Mouse (Mus musculus) intestine, embryonic 14.5 days (tissue): ENCODE measurements around the gene Tram2. TPM values are rescaled to one million over a fixed set of nuclear protein-coding genes. Genes with fewer than 3 reads are reported as not detected.
A peak's percentile ranks its signal among the peaks of the same experiment; 100 is the strongest.

ENCODE experiments used
- ATAC-seq: fragments of 200-750 bp; cut with Nextera tagmentation; replicated peaks from 2 replicates; pipeline ENCODE4 v1.8.0; 2017; ENCODE audit warnings: low read depth, moderate number of reproducible peaks, moderate TSS enrichment, moderate library complexity; ENCODE audit not compliant: low FRiP score, low TSS enrichment
- DNase-seq: peaks from one replicate; pipeline ENCODE4 v3.0.0-alpha.2; 2018; ENCODE audit warnings: low spot score
- H3K27ac ChIP-seq: fragments of 300-500 bp; sonication (generic); 2 replicates; pipeline ENCODE4 v1.5.1; 2014; ENCODE audit warnings: low read depth, mild to moderate bottlenecking, control low read depth
- H3K27me3 ChIP-seq: fragments of 300-500 bp; sonication (generic); replicated peaks from 2 replicates; pipeline ENCODE4 v1.6.1; 2014; ENCODE audit warnings: low read length, control low read depth; ENCODE audit not compliant: control insufficient read depth, insufficient read depth
- H3K36me3 ChIP-seq: fragments of 300-500 bp; sonication (generic); 2 replicates; pipeline ENCODE4 v1.6.1; 2014; ENCODE audit warnings: low read length, control low read depth; ENCODE audit not compliant: control insufficient read depth, insufficient read depth
- H3K4me1 ChIP-seq: fragments of 300-500 bp; sonication (generic); replicated peaks from 2 replicates; pipeline ENCODE4 v1.6.1; 2014; ENCODE audit warnings: low read length, control low read depth, mixed read lengths; ENCODE audit not compliant: control insufficient read depth, insufficient read depth
- H3K4me2 ChIP-seq: fragments of 300-500 bp; sonication (generic); 2 replicates; pipeline ENCODE4 v1.6.1; 2014; ENCODE audit warnings: low read length
- H3K4me3 ChIP-seq: fragments of 300-500 bp; sonication (generic); 2 replicates; pipeline ENCODE4 v1.5.1; 2014; ENCODE audit warnings: low read depth, low read length, control low read depth, mixed read lengths
- H3K9ac ChIP-seq: fragments of 300-500 bp; sonication (generic); 2 replicates; pipeline ENCODE4 v1.6.1; 2014; ENCODE audit warnings: mild to moderate bottlenecking, low read length
- H3K9me3 ChIP-seq: fragments of 300-500 bp; sonication (generic); 2 replicates; pipeline ENCODE4 v1.6.1; 2016; ENCODE audit warnings: low read length, control low read depth; ENCODE audit not compliant: control insufficient read depth
- WGBS: fragments of 180-500 bp; shearing (Covaris S2); extraction: QIAGEN DNeasy Blood & Tissue Kit; methylation state at CpG from one replicate; pipeline ENCODE4 v1.1.7; 2014; 5-methylcytosine and 5-hydroxymethylcytosine counted together
- polyA plus RNA-seq: library from polyadenylated mRNA; unstranded; fragments of >200 nt; fragmentation: Nextera tagmentation; extraction: Ambion mirVana; gene quantifications from 2 replicates; pipeline ENCODE4 v1.2.1, GENCODE M21; 2014

The Tram2 gene
- 10.4 and 11.6 TPM in 2 replicates for polyA plus RNA-seq

GRCm38 (mm10) chr1:21079217-21079773, at the start of gene Tram2:
Gene Tram2 (minus strand): TSS chr1:21079229.
- no peaks in the 10 kb centered on the region for H3K27me3 ChIP-seq
- peak within 1 kb of the TSS; percentile 95 for H3K27ac ChIP-seq
- peak within 1 kb of the TSS; percentile 58 for H3K4me3 ChIP-seq
- peak within 1 kb of the TSS; percentile 66 for H3K4me2 ChIP-seq
- ATAC-seq, result peak; percentile 95
- under 1% methylated on average over 49 of the region's 52 CpGs for WGBS
- DNase-seq, result peak; percentile 98
- no peaks in the 10 kb centered on the region for H3K9me3 ChIP-seq
- H3K36me3 ChIP-seq, result no peaks in the 10 kb centered on the region
- peak within 1 kb of the TSS; percentile 68 for H3K9ac ChIP-seq
- peaks cover 38% of the 10 kb centered on the region for H3K4me1 ChIP-seq

GRCm38 (mm10) chr1:21124713-21125336, 45.8 kb upstream of the Tram2 start:
- no peak for DNase-seq
- no peak overlapping the region for H3K9ac ChIP-seq
- 0 out of 2 replicates have a peak, but pooled peaks cover 2% of the 10 kb centered on the region for H3K9me3 ChIP-seq
- no peak for ATAC-seq
- H3K27ac ChIP-seq, result no peak overlapping the region
- WGBS, result 73% methylated on average over 14 of the region's 14 CpGs
- H3K4me2 ChIP-seq, result no peak overlapping the region
- no peaks in the 10 kb centered on the region for H3K36me3 ChIP-seq
- H3K4me1 ChIP-seq, result no peaks in the 10 kb centered on the region
- no peaks in the 10 kb centered on the region for H3K27me3 ChIP-seq
- no peak overlapping the region for H3K4me3 ChIP-seq

GRCm38 (mm10) chr1:21103784-21104183, 24.8 kb upstream of the Tram2 start:
- Histone ChIP-seq H3K9ac (no peak overlapping the region), H3K9me3 (no peaks in the 10 kb centered on the region), H3K4me1 (peaks cover 6% of the 10 kb centered on the region; the same call in 1 of the 2 replicates), H3K4me3 (no peak overlapping the region), H3K27me3 (no peaks in the 10 kb centered on the region), H3K27ac (no peak overlapping the region), H3K36me3 (no peaks in the 10 kb centered on the region), H3K4me2 (no peak overlapping the region)
- no peak for ATAC-seq
- DNase-seq, result no peak
- 88% methylated on average over 4 of the region's 4 CpGs for WGBS

DNA sequence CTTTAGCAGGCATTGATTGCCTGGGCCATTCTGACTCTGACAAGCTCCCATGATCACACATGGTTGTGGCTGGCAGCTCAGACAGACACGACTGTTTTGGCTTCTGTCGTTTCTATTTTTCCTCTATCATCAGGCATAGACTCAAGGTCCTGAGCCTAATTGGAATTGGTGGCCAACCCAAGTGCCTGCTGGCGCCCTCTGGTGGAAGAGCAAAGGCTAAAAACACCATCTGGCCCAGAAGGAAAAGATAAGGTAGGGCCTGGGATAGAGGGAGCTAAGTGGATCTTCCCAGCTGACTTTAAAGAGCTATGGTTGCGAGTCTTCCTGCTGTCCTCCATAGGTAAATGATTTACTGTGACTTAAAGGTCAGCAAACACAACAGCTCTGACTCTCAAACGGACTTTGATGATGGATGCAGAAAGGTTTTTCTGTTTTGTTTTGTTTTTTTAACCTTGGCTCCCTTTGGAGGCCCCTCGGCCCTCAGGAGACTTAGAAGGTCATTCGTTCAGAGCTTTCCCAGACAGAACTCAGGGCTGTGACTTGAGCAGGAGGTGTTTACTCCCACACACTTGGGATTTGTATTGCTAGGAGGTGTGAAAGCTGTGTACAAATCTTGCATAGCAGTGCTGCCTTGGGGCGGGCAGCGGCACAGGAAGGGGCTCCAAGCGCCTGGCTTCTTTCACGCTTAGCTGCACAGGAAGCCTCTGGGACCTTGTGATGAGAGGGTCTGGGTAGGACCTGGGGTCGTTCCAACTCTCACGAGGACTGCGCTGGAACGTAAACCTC, 22.4 kb upstream of the Tram2 start:
- Histone ChIP-seq H3K9ac (no peak overlapping the region), H3K9me3 (no peaks in the 10 kb centered on the region), H3K27me3 (no peaks in the 10 kb centered on the region), H3K4me1 (peaks cover 6% of the 10 kb centered on the region; the same call in 1 of the 2 replicates), H3K4me2 (no peak overlapping the region), H3K36me3 (no peaks in the 10 kb centered on the region), H3K27ac (no peak overlapping the region), H3K4me3 (no peak overlapping the region)
- WGBS, result 22% methylated on average over 15 of the region's 15 CpGs
- ATAC-seq, result no peak
- no peak for DNase-seq

DNA sequence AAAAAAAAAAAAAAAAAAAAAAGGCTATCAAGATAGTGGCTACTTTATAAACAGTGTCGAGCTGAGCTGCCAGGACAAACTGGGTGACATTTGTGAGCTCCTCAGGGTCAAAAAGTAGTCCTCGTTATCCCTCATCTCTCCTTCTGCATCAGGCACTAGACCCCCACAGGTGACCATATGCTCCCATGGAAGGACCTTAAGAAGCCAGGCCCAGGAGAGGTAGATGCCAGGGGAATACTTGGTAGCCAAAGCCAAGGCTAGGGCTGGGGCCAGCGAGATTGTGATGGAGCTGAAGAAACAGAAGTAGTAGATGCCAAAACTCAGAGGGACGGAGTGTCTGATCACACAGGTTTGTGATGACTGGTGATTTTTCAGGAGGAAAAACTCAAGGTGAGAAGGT, 21.7 kb upstream of the Tram2 start:
- Histone ChIP-seq H3K4me1 (peaks cover 6% of the 10 kb centered on the region; the same call in 1 of the 2 replicates), H3K27ac (no peak overlapping the region), H3K36me3 (no peaks in the 10 kb centered on the region), H3K9ac (no peak overlapping the region), H3K9me3 (no peaks in the 10 kb centered on the region), H3K27me3 (no peaks in the 10 kb centered on the region), H3K4me2 (no peak overlapping the region), H3K4me3 (no peak overlapping the region)
- no peak for DNase-seq
- ATAC-seq, result no peak
- 76% methylated on average over 4 of the region's 4 CpGs for WGBS

DNA sequence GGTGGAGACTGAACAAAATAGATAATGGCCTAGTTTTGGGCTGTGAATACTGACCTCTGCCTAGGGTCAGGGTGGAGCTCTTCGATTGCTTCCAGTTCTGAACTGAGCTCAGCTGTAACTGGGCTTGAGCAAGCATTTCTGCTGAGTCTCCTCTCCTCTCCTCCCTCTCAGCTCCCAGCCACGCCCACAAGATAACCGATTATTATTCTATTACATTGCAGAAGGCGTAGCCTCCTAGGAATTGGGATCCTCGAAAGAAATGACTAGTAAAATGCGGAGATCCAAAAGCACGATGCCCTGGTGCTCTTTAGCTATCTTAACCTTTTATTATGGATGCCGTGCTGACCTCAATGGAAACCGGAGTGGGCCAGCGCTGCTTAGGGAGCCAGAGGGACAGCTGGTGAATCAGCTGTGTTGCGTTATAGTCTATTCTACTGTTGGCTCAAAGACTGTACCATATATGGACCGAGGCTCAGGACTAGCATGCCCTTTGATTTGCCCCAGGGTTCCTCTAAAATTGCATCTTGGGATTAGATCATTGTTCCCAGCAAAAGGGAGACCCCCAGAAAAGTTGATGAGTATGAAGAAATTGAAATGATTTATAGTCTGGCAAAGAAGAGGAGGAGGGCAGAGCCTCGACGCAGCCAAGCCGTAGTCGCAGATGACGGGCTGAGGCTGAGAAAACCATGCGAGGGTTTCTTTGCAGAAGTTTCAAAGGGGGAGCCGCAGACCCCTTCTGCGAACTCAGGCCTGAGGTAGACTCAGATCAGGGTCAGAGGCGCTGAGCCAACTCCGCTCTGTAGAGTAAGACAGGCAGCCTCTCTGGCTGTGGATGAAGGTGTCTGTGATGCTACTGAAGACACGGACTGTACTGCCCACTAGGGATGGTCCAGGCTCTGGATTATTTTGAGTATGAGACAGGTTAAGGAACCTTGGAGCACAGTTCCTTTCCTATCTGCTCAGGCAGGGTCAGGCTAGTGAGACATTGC, 18.3 kb upstream of the Tram2 start:
- DNase-seq, result no peak
- 82% methylated on average over 23 of the region's 23 CpGs for WGBS
- Histone ChIP-seq H3K4me3 (no peak overlapping the region), H3K27me3 (no peaks in the 10 kb centered on the region), H3K4me1 (peaks cover 6% of the 10 kb centered on the region; the same call in 1 of the 2 replicates), H3K36me3 (no peaks in the 10 kb centered on the region), H3K9ac (no peak overlapping the region), H3K27ac (no peak overlapping the region), H3K4me2 (no peak overlapping the region), H3K9me3 (no peaks in the 10 kb centered on the region)
- no peak for ATAC-seq

DNA sequence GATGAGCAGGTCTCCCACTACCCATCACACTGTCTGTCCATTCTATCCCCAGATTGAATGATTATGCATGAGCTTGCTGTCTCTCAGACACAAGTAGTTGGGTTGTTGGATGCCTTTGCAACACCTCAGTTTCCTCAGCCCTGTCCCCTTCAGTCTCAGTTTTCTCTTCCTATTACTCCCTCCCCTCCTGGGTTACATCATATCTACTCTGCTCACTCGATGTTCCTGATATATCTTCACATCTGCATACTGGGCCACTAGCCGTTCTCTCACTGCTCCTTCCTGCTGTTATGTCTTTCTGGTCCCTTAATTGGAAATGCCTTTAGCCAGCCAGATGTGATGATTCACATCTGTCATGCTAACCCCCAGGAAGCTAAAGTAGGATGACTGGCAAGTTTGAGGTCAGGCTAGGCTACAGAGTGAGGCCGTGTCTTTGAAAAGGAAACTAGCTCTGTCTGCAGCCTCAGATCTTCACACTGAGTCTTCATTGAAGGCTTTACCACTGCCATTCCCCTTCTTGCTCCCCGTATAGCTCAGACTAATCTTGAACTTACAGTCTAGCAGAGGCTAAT, 15.7 kb upstream of the Tram2 start:
- Histone ChIP-seq H3K4me3 (no peak overlapping the region), H3K27me3 (no peaks in the 10 kb centered on the region), H3K27ac (no peak overlapping the region), H3K9me3 (no peaks in the 10 kb centered on the region), H3K36me3 (no peaks in the 10 kb centered on the region), H3K4me1 (peaks cover 4% of the 10 kb centered on the region; the same call in 1 of the 2 replicates), H3K4me2 (no peak overlapping the region), H3K9ac (no peak overlapping the region)
- DNase-seq, result no peak
- ATAC-seq, result no peak
- 66% methylated on average over 4 of the region's 4 CpGs for WGBS
